Mouse (Mus musculus) stomach, postnatal 0 days (tissue): ENCODE results near the gene Mapk3. TPM values are rescaled to one million over a fixed set of nuclear protein-coding genes. Genes with fewer than 3 reads are reported as not detected.

Experiments
- ATAC-seq: fragments of 200-750 bp; cut with Nextera tagmentation; 2 replicates; pipeline ENCODE4 v1.8.0; 2017; ENCODE audit not compliant: low FRiP score, low TSS enrichment
- DNase-seq: peaks from one replicate; pipeline ENCODE4 v3.0.0-alpha.2; 2016; ENCODE audit warnings: low spot score
- H3K27ac ChIP-seq: fragments of 300-500 bp; sonication (generic); replicated peaks from 2 replicates; pipeline ENCODE4 v1.5.1; 2014; ENCODE audit warnings: mild to moderate bottlenecking, control low read depth
- H3K27me3 ChIP-seq: fragments of 300-500 bp; sonication (generic); 2 replicates; pipeline ENCODE4 v1.6.1; 2014; ENCODE audit warnings: low read length; ENCODE audit not compliant: control insufficient read depth, insufficient read depth
- H3K36me3 ChIP-seq: fragments of 300-500 bp; sonication (generic); 2 replicates; pipeline ENCODE4 v1.6.1; 2014; ENCODE audit warnings: low read length, mixed read lengths; ENCODE audit not compliant: control insufficient read depth, insufficient read depth
- H3K4me1 ChIP-seq: fragments of 300-500 bp; sonication (generic); replicated peaks from 2 replicates; pipeline ENCODE4 v1.6.1; 2014; ENCODE audit warnings: antibody characterized with exemption; ENCODE audit not compliant: control insufficient read depth, insufficient read depth
- H3K4me2 ChIP-seq: fragments of 300-500 bp; sonication (generic); replicated peaks from 2 replicates; pipeline ENCODE4 v1.6.1; 2014; ENCODE audit warnings: low read depth, mild to moderate bottlenecking, control low read depth, moderate library complexity
- H3K4me3 ChIP-seq: fragments of 300-500 bp; sonication (generic); 2 replicates; pipeline ENCODE4 v1.5.1; 2014; ENCODE audit warnings: low read depth, low read length, control low read depth
- H3K9ac ChIP-seq: fragments of 300-500 bp; sonication (generic); 2 replicates; pipeline ENCODE4 v1.6.1; 2014; ENCODE audit warnings: mild to moderate bottlenecking, low read length, control low read depth, mixed read lengths
- H3K9me3 ChIP-seq: fragments of 300-500 bp; sonication (generic); 2 replicates; pipeline ENCODE4 v1.6.1; 2016; ENCODE audit warnings: low read length; ENCODE audit not compliant: control insufficient read depth
- CTCF ChIP-seq: IDR thresholded peaks from 2 replicates; pipeline ENCODE4 v1.5.1; 2016; ENCODE audit warnings: antibody characterized with exemption, low read depth, mild to moderate bottlenecking, moderate library complexity
- EP300 ChIP-seq: optimal IDR thresholded peaks from 2 replicates; pipeline ENCODE3; 2016; ENCODE audit warnings: antibody characterized with exemption
- WGBS: fragments of 180-500 bp; shearing (Covaris S2); extraction: QIAGEN DNeasy Blood & Tissue Kit; methylation state at CpG from one replicate; pipeline ENCODE4 v1.1.7; 2014; 5-methylcytosine and 5-hydroxymethylcytosine counted together
- polyA plus RNA-seq: library from polyadenylated mRNA; unstranded; fragments of >200 nt; fragmentation: Nextera tagmentation; extraction: Ambion mirVana; gene quantifications from 2 replicates; pipeline ENCODE4 v1.2.1, GENCODE M21; 2015

Gene Mapk3
- polyA plus RNA-seq, 1 experiment from 2014 or later = 114 TPM

GRCm38 (mm10) chr7:126780971-126781635, 21.7 kb downstream of the Mapk3 start, which contains the start of gene Tbx6:
Gene Tbx6, plus strand, starts transcription at chr7:126781483.
- Histone ChIP-seq H3K9me3 (no peaks in the 10 kb centered on the region), H3K36me3 (peaks cover 10% of the 10 kb centered on the region), H3K27ac (peak within 1 kb of the TSS; percentile 13; the same call in 1 of the 2 replicates), H3K4me3 (peak within 1 kb of the TSS; percentile 44), H3K9ac (peak within 1 kb of the TSS; percentile 56), H3K4me2 (peak within 1 kb of the TSS; percentile 95), H3K4me1 (peaks cover 9% of the 10 kb centered on the region), H3K27me3 (no peaks in the 10 kb centered on the region)
- TF ChIP-seq EP300 = no peak
- no peak for TF ChIP-seq CTCF
- WGBS = 7% methylated on average over 22 of the region's 22 CpGs
- ATAC-seq (no peak), DNase-seq (no peak)

DNA sequence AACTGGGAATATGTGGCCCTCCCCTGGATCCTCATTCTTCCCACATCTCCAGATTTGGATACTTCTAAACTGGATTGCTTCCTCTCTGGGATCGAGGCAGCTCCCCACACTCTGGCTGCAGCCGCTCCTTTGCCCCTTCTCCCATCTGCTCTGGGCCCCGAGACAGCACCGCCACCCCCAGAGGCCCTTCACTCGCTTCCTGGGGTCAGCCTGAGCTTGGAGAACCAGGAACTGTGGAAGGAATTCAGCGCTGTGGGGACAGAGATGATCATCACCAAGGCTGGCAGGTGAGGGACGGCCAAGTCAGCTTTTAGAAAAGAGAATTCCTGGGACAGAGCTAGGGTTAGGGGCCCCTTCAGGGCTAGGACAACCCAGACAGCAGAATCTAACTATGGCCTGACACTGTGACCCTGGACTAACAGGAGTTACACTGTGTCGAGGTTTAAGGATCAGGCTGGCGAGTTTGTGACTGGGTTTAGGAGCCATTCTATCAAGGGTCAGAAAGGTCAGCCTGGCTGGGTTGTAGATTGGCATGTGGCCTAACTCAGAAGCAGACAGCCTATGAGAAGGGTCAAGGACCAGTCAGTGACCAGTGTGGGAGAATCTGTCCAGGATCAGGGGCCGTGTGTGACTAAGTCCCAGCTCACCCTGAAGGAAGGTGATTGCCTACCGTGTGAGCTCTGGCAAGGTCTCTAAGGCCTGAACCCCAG, 22.4 kb downstream of the Mapk3 start:
- H3K4me2 ChIP-seq = peak overlapping the region; percentile 95; the same call in 1 of the 2 replicates
- TF ChIP-seq EP300 (no peak), CTCF (no peak)
- WGBS = 47% methylated on average over 11 of the region's 11 CpGs
- no peak for ATAC-seq
- H3K9me3 ChIP-seq = no peaks in the 10 kb centered on the region
- no peaks in the 10 kb centered on the region for H3K27me3 ChIP-seq
- DNase-seq = no peak
- H3K36me3 ChIP-seq = peaks cover 17% of the 10 kb centered on the region
- no peak overlapping the region for H3K4me3 ChIP-seq
- H3K9ac ChIP-seq = no peak overlapping the region
- H3K27ac ChIP-seq = no peak overlapping the region
- peaks cover 8% of the 10 kb centered on the region for H3K4me1 ChIP-seq

GRCm38 (mm10) chr7:126782693-126783092, 23.3 kb downstream of the Mapk3 start:
- no peak for ATAC-seq
- H3K27me3 ChIP-seq = no peaks in the 10 kb centered on the region
- H3K9ac ChIP-seq = no peak overlapping the region
- DNase-seq = no peak
- H3K36me3 ChIP-seq = peaks cover 26% of the 10 kb centered on the region
- no peak overlapping the region for H3K4me3 ChIP-seq
- H3K9me3 ChIP-seq = no peaks in the 10 kb centered on the region
- H3K27ac ChIP-seq = no peak overlapping the region
- H3K4me1 ChIP-seq = peaks cover 7% of the 10 kb centered on the region
- 73% methylated on average over 13 of the region's 13 CpGs for WGBS
- TF ChIP-seq CTCF (no peak), EP300 (no peak)
- H3K4me2 ChIP-seq = no peak overlapping the region

- DNase-seq (no peak), ATAC-seq (no peak)
- TF ChIP-seq EP300 (no peak), CTCF (no peak)
- 82% methylated on average over 7 of the region's 7 CpGs for WGBS
- Histone ChIP-seq H3K4me3 (no peak overlapping the region), H3K9ac (no peak overlapping the region), H3K4me1 (peaks cover 6% of the 10 kb centered on the region), H3K27ac (no peak overlapping the region), H3K4me2 (no peak overlapping the region), H3K9me3 (no peaks in the 10 kb centered on the region), H3K36me3 (peaks cover 36% of the 10 kb centered on the region), H3K27me3 (no peaks in the 10 kb centered on the region)
Measured at GRCm38 (mm10) chr7:126784469-126784868, 25.1 kb downstream of the Mapk3 start.

- H3K4me3 ChIP-seq = no peak overlapping the region
- no peak overlapping the region for H3K9ac ChIP-seq
- H3K27ac ChIP-seq = no peak overlapping the region
- no peaks in the 10 kb centered on the region for H3K9me3 ChIP-seq
- ATAC-seq = no peak
- H3K36me3 ChIP-seq = peaks cover 38% of the 10 kb centered on the region
- no peak overlapping the region for H3K4me2 ChIP-seq
- DNase-seq = no peak
- 55% methylated on average over 4 of the region's 4 CpGs for WGBS
- H3K4me1 ChIP-seq = peaks cover 6% of the 10 kb centered on the region
- H3K27me3 ChIP-seq = no peaks in the 10 kb centered on the region
- TF ChIP-seq CTCF (no peak), EP300 (no peak)
Measured at GRCm38 (mm10) chr7:126785056-126785455, 25.7 kb downstream of the Mapk3 start.

DNA sequence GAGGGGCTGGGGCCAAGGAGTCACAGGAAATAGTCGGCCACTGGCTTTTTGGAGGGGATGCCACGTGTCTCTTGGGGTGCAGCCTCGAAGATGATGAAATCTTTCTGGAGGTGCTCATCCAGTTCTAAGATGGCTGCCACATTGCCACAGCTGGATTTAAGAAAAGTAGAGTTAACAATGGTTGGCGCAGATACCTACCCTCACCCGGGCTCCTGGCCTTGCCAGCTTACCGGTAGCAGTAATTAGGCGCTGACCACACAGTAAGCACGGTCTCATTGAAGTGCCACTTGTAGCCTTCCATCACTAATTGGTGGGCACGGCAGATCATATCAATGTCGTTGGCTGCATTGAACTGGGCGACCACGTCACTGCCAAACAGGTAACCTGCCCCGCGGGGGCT, 26.7 kb downstream of the Mapk3 start:
- 90% methylated on average over 14 of the region's 14 CpGs for WGBS
- Histone ChIP-seq H3K4me2 (no peak overlapping the region), H3K36me3 (peaks cover 38% of the 10 kb centered on the region), H3K27me3 (no peaks in the 10 kb centered on the region), H3K4me1 (peaks cover 2% of the 10 kb centered on the region), H3K9ac (no peak overlapping the region), H3K4me3 (no peak overlapping the region), H3K9me3 (no peaks in the 10 kb centered on the region), H3K27ac (no peak overlapping the region)
- no peak for ATAC-seq
- no peak for DNase-seq
- TF ChIP-seq EP300 = no peak
- TF ChIP-seq CTCF = no peak
